Mouse (Mus musculus) heart, adult 2 months (tissue): ENCODE results near the gene Ttc39d.

Source experiments
- CTCF ChIP-seq: fragments of 200-600 bp; IDR thresholded peaks from 2 replicates; pipeline ENCODE4 v1.8.1; 2022; ENCODE audit warnings: antibody characterized with exemption, mild to moderate bottlenecking, moderate library complexity
- POLR2A ChIP-seq: fragments of 200-500 bp; IDR thresholded peaks from 2 replicates; pipeline ENCODE4 v1.6.1; 2011; ENCODE audit warnings: mild to moderate bottlenecking, low read depth, low read length, control low read depth; ENCODE audit not compliant: insufficient read depth

- no peak for TF ChIP-seq CTCF
- no peak for TF ChIP-seq POLR2A
These were observed 27.1 kb downstream of the Ttc39d start for GRCm38 (mm10) chr17:80234376-80234775.
